Mouse (Mus musculus): ENCODE data around the gene Cfap65. TPM values are rescaled to one million over a fixed set of nuclear protein-coding genes. Genes with fewer than 3 reads are reported as not detected.

Cfap65 gene
- polyA plus RNA-seq, 1 experiment from 2014 or later = not detected

GRCm38 (mm10) chr1:74880785-74881360 lies 54.5 kb downstream of the Cfap65 start:
- H3K27me3 ChIP-seq = peaks cover 67% of the 10 kb centered on the region
- ChIA-PET POLR2A (no interaction called here), CTCF (interaction anchor here (1.9 kb wide), 1 partner anchor 13 kb away, joined by 5 read pairs; no protein-coding TSS in a partner anchor)
- TF ChIP-seq CTCF (IDR thresholded peaks at IDR 0.05) = no peak
- DNase-seq (ENCODE audit: low read depth, low spot score) (no peak), ATAC-seq (peak; percentile 42)
- in situ Hi-C loops (cut with MboI; ENCODE audit: low pct_unique_long_range_greater_than_20kb) = no loop called here

GRCm38 (mm10) chr1:74877199-74877598 lies 58.2 kb downstream of the Cfap65 start:
- in situ Hi-C loops (cut with MboI; ENCODE audit: low pct_unique_long_range_greater_than_20kb) = no loop called here

GRCm38 (mm10) chr1:74872218-74872617 lies 63.2 kb downstream of the Cfap65 start:
- ChIA-PET POLR2A (no interaction called here), CTCF (no interaction called here)
- ATAC-seq (no peak), DNase-seq (ENCODE audit: low read depth, low spot score) (no peak)
- in situ Hi-C loops (cut with MboI; ENCODE audit: low pct_unique_long_range_greater_than_20kb) = no loop called here
- H3K27me3 ChIP-seq = peaks cover 62% of the 10 kb centered on the region
- TF ChIP-seq CTCF (IDR thresholded peaks at IDR 0.05) = no peak

More at GRCm38 (mm10) chr1:74877199-74877598, 58.2 kb downstream of the Cfap65 start:
- DNase-seq (ENCODE audit: low read depth, low spot score) (no peak), ATAC-seq (no peak)
- ChIA-PET CTCF (interaction anchor here (1.1 kb wide), 1 partner anchor 175 kb away, joined by 3 read pairs; no protein-coding TSS in a partner anchor), POLR2A (no interaction called here)
- no peak for TF ChIP-seq CTCF (IDR thresholded peaks at IDR 0.05)
- peaks cover 49% of the 10 kb centered on the region for H3K27me3 ChIP-seq

- TF ChIP-seq CTCF (IDR thresholded peaks at IDR 0.05) = no peak
- ChIA-PET CTCF (no interaction called here), POLR2A (no interaction called here)
- DNase-seq (ENCODE audit: low read depth, low spot score) (no peak), ATAC-seq (no peak)
- peaks cover 42% of the 10 kb centered on the region for H3K27me3 ChIP-seq
- in situ Hi-C loops (cut with MboI; ENCODE audit: low pct_unique_long_range_greater_than_20kb) = no loop called here
Measured at GRCm38 (mm10) chr1:74861783-74862182, 73.6 kb downstream of the Cfap65 start.

GRCm38 (mm10) chr1:74859223-74859984 lies 76.0 kb downstream of the Cfap65 start:
- no peak for ATAC-seq
- in situ Hi-C loops (cut with MboI; ENCODE audit: low pct_unique_long_range_greater_than_20kb) = no loop called here
- no peak for TF ChIP-seq CTCF (IDR thresholded peaks at IDR 0.05)
- CTCF ChIA-PET = no interaction called here
- no peak for DNase-seq (ENCODE audit: low read depth, low spot score)
- H3K27me3 ChIP-seq = peaks cover 44% of the 10 kb centered on the region
- POLR2A ChIA-PET = no interaction called here

GRCm38 (mm10) chr1:74858805-74859204 lies 76.6 kb downstream of the Cfap65 start:
- ChIA-PET POLR2A (no interaction called here), CTCF (no interaction called here)
- in situ Hi-C loops (cut with MboI; ENCODE audit: low pct_unique_long_range_greater_than_20kb) = no loop called here
- DNase-seq (ENCODE audit: low read depth, low spot score) (no peak), ATAC-seq (no peak)
- no peak for TF ChIP-seq CTCF (IDR thresholded peaks at IDR 0.05)
- H3K27me3 ChIP-seq = peaks cover 50% of the 10 kb centered on the region

- ATAC-seq = no peak
- CTCF ChIA-PET = no interaction called here
- H3K27me3 ChIP-seq = peaks cover 51% of the 10 kb centered on the region
Measured at GRCm38 (mm10) chr1:74858171-74858719, 77.2 kb downstream of the Cfap65 start.

GRCm38 (mm10) chr1:74857677-74858076 lies 77.7 kb downstream of the Cfap65 start:
- DNase-seq (ENCODE audit: low read depth, low spot score) (no peak), ATAC-seq (no peak)
- POLR2A ChIA-PET = no interaction called here
- CTCF ChIA-PET = no interaction called here
- TF ChIP-seq CTCF (IDR thresholded peaks at IDR 0.05) = no peak
- in situ Hi-C loops (cut with MboI; ENCODE audit: low pct_unique_long_range_greater_than_20kb) = no loop called here
- H3K27me3 ChIP-seq = peaks cover 56% of the 10 kb centered on the region

More at GRCm38 (mm10) chr1:74858171-74858719, 77.2 kb downstream of the Cfap65 start:
- no peak for DNase-seq (ENCODE audit: low read depth, low spot score)
- no peak for TF ChIP-seq CTCF (IDR thresholded peaks at IDR 0.05)
- POLR2A ChIA-PET = no interaction called here
- in situ Hi-C loops (cut with MboI; ENCODE audit: low pct_unique_long_range_greater_than_20kb) = no loop called here

GRCm38 (mm10) chr1:74857201-74857600 lies 78.2 kb downstream of the Cfap65 start:
- POLR2A ChIA-PET = no interaction called here
- no peak for DNase-seq (ENCODE audit: low read depth, low spot score)
- peaks cover 59% of the 10 kb centered on the region for H3K27me3 ChIP-seq
- no peak for ATAC-seq
- CTCF ChIA-PET = no interaction called here
- in situ Hi-C loops (cut with MboI; ENCODE audit: low pct_unique_long_range_greater_than_20kb) = no loop called here
- TF ChIP-seq CTCF (IDR thresholded peaks at IDR 0.05) = no peak

GRCm38 (mm10) chr1:74856791-74857190 lies 78.6 kb downstream of the Cfap65 start:
- in situ Hi-C loops (cut with MboI; ENCODE audit: low pct_unique_long_range_greater_than_20kb) = no loop called here
- no peak for ATAC-seq
- CTCF ChIA-PET = no interaction called here

GRCm38 (mm10) chr1:74856439-74856720 lies 79.0 kb downstream of the Cfap65 start:
- H3K27me3 ChIP-seq = peaks cover 63% of the 10 kb centered on the region
- ATAC-seq (no peak), DNase-seq (ENCODE audit: low read depth, low spot score) (no peak)
- ChIA-PET CTCF (no interaction called here), POLR2A (no interaction called here)
- no peak for TF ChIP-seq CTCF (IDR thresholded peaks at IDR 0.05)
- in situ Hi-C loops (cut with MboI; ENCODE audit: low pct_unique_long_range_greater_than_20kb) = no loop called here

More at GRCm38 (mm10) chr1:74856791-74857190, 78.6 kb downstream of the Cfap65 start:
- H3K27me3 ChIP-seq = peaks cover 60% of the 10 kb centered on the region
- POLR2A ChIA-PET = no interaction called here
- no peak for DNase-seq (ENCODE audit: low read depth, low spot score)
- TF ChIP-seq CTCF (IDR thresholded peaks at IDR 0.05) = no peak
